Mouse (Mus musculus) kidney, postnatal 10 days (tissue): ENCODE results near the gene Cradd.

Experiments
- DNase-seq: peaks from one replicate; pipeline ENCODE4 v3.0.0; 2021; ENCODE audit warnings: mixed read lengths

Cradd gene

DNA sequence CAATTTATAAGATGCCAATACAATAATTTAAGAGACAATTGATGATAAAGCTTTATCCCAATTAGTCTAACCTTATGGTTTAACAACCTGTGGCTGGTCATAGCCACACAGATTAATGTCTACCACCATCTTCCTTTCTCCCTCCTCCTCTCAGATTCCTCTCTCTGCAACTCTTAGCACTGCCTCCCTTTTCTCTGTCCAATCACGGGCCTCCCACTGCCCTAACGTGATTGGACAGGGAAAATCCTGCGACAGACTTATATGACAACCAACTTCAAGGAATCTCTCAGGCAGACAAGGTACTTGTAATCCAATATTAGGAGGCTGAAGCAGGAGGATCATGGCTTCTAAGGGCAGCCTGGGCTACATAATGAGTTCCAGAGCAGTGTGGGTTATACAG is 8.7 kb upstream of the Cradd start:
- no peak for DNase-seq

DNA sequence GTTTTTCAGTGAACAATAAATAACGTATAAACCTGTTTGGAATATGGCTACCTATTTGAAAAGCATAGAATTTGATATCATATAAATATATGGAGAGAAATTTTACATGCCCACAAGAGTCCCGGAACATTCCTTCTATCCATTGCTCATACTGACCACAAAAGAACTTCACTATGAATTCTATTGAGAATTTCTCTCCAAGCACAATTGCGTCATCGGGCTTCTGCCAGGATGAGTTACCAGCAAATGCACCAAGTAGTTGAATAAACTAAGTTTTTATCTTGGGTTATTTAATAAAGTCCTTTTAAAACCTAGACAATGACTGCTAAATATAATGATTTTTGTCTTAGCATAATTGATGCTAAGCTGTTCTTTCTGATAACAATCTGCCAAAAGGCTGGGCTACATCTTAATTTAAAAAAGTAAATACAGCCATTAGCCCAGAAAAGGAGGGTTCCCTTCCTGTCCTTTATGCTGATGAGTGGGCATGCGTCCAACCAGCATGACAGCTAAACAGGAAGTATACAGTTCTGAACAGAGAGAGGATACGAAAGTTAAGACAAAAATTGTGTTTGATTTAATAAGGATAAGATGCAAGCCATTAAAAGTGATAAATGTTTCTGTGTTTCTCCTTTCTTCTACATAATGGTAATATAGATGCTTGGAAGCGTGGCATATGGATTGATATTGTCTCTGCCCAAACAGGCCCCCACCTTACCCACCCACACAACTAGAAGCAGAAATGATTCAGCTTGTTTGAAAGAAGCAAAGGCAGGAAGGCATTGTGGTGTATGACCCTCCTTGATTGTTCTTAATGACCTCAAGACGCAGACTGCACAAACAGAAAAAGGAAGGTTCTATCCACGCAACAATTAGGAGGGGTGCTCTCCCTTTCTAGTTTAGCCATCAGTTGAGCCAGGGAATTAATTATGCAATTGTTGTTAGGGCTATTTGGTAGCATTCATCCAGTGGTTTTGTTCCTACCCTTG is 6.7 kb upstream of the Cradd start:
- DNase-seq: peak; percentile 71

DNA sequence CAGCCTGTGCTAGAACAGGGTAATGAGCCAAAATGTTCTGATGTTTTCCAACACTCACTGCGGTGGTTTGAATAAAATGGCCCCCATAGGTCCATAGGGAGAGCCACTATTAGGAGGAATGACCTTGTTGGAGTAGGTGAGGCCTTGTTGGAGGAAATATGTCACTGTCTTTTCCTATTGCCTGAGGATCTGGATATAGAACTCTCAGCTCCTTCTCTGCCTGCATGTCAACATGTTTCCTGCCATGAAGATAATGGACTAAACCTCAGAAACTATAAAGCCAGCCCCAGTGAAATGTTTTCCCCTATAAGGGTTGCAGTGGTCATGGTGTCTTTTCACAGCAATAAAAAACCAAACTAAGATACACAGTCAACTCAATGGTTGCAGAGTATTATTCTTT is 6.0 kb upstream of the Cradd start:
- DNase-seq: no peak

DNA sequence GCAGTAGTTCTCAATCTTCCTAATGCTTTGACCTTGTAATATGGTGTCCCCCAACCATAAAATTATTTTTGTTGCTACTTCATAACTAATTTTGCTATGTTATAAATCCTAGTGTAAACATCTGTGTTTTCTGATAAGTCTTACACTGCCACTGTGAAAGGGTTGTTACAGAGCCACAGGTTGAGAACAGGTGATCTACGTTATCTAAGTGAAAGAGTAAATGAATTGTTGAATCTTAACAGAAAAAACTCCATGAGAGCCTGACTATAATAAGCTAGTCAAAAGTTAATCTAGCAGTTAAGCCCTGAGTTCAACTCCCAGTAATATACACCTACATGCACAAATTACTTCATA is 322 bp upstream of the Cradd start:
- no peak for DNase-seq

DNA sequence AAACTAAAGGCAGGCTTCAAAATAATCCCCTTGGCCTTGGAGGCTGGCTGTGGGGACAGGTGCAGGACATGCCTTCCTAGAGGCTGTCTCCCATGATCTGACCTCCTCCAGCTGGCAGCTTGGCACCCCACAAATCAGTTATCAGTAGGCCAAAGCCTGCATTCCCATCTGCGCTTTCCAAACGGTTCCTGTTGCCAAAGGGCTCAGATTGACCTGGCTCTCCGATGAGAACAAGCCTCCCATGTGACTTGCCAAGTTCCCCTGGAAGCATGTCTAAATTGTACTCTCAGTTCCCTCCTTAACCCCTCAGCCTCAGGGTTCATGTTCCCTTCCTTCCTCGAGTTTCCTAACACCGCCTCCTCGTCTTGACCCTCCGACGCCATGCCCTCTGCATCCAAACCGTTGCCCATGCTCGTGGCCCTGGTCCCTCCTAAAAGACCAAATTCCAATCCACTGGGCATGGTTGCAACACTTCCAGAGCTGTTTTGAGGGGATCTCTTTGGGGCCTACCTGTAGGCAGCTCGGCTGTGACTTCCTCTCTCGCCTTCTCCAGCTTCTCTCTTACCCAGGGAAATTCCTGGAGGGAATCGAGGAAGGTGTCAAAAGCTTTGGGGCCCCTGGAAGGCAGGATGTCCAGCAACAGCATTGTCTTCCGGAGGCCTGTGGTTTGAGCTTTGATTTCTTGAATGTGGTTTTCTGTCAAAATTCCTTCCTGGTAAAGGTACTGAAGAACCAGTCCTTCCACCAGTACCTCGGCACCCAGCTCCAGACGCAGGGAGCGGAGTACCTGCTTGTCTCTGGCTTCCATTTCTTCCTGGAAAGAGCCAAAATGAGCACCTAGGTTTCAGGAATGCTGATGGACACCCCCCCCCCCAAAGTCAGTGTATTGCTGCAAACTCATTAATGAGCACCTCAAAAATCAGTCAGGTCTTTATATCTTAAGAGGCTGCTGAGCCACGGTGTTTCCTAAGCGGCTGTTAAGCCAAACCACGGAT is 1.6 kb downstream of the Cradd start:
- peak; percentile 43 for DNase-seq

DNA sequence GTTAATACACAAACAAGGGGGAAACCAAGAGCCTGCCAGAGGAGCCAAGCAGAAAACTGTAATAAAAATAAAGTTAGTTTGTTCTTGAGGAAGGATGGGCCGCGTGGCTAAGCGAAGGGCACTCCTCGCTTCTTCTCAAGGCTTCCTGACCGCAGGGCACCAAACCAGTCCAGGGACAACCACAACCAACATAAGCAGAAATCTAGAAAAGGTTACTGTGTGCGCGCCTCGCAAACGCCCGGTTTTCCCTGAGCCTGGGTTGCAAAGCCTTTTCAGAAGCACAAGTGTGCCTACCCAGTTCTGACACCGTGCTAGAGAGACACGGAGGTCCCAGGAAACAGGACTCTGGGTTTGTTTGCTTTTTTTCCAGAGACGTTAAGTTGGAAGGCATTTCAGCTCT is 4.9 kb downstream of the Cradd start:
- DNase-seq: no peak

DNA sequence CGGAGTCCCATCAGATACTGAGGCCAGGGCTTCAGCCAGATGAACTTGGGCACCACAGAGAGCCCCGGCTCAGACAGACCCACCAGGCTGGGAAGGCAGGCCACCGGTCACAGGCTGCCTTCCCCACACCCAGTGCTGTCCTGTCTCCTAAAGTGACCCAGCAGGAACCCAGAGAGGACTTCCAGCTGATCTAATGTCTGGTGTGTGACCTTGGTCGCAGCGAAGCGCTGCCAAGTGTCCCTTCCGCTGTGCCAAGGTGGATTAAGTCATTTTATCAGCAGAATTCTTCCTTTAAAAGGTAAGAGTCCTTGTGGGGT is 5.6 kb downstream of the Cradd start:
- DNase-seq: no peak

DNA sequence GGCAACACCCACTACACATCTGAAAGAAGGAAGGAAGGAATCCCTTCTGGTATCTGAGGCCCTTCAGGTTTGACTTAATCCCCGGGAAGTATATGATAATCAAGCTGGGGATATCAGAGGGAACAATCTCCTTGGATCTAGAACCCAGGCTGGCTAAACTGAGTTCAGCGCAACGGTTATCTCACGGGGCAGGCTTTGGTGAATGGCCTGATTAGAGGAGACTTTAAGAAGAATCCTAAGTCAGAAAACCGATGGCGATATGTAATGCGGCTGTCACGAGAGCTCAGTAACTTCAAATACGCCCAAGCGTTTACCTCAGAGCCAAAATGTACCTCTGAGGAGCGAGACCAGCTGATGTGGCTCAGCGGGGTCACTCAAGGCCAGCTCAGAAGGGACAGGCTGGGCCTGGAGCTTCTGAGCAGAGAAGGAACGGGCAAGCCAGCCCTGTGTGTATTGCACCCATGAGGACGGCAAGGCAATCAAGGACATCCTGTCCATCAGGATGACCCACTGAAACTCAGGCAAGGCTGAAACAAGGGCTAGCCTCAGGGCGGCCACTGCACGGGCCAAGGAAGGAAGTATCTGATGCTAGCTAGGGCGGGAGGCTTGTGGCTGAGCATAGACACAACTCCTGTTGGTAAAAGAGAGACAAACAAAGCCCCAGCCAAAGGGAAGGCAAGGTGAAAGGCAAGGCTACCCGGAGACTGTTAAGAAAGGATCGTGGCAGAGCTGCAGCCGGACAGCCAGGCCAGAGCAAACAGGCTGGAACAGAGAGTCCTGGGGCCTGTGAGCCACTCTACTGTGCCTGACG is 6.1 kb downstream of the Cradd start:
- DNase-seq: no peak

DNA sequence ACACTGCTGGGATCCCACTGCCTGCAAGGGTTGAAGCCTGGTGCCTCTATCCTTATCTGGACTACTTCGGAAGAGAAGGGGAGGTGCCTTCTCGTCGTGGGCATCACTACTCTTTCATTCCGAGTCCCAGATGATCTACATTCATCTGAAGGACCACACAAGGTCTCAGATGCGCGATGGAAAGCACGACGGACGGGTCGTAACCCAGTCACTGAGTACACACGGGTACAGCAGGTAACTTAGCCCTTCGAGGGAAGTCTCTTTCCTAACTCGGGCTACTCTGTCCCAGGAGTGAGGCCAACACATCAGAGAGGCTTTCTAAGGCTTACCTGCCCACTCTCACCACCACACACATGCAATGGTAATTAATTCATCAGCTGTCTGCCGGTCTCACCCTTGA is 6.8 kb downstream of the Cradd start:
- DNase-seq: no peak

DNA sequence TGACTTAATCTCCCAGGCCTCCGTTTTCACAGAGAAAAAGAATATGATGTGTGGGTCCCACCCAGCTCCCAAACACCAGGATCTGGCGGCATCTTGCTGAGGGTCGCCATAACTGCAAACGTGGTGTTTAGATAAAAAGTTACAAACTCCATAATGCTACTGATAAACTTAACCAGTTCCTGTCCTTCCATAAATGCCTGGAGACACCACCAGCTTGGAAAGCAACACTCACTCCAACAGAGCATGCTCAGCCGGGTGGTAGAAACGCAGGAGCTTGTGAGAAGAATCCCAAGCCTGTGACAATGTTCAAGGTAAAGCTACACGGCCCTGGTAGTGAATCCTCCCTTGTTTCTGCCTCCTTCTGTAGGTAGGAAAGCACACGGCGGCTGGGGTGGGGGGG is 7.3 kb downstream of the Cradd start:
- DNase-seq: no peak

DNA sequence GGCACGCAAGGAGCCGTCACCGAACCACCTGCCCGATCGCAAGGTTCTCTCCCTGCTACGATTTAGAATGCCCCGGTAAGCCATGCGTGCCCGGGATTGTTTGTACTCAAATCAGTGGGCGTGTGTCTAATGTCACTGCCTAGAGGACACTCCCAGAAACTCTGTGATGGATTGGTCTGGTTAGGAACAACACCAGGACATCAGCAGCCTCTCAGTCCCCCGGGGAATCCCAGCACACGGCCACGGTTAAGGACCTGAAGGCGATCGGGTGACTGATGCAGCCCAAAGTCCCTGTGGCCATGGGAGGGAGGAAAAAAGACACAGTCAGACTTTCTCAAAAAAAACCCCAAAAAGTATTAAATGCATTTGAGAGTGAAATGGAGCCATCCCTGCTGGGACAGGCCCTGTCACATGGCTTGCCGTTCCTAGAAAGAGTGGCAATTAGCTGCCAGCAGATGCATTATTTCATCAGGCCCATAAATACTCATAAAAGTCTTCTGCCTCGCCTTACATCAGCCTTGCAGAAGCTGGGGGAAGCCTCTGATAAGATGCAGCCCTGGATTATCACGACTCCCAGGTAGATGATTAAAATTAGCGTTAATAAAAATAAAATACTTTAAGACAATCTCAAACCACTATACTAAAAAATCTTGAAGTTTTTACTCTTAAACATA is 8.0 kb downstream of the Cradd start:
- DNase-seq: no peak

DNA sequence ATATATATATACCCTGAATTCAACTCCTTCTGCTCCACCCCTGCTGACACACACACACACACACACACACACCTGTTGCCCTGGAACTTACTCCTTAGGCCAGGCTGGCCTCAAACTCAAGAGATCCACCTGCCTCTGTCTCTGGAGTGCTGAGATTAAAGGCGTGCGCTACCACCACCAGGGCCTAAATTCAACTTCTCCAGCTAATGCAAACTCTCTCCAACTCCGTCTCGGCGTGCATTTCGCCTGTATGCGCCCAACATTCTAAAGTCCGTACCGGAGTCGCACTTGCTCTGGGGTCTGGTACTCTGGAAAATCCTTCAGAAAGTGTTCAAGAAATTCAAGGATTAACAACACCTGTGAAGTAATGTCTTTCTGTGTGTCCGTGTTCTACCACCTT is 8.6 kb downstream of the Cradd start:
- DNase-seq: no peak

DNA sequence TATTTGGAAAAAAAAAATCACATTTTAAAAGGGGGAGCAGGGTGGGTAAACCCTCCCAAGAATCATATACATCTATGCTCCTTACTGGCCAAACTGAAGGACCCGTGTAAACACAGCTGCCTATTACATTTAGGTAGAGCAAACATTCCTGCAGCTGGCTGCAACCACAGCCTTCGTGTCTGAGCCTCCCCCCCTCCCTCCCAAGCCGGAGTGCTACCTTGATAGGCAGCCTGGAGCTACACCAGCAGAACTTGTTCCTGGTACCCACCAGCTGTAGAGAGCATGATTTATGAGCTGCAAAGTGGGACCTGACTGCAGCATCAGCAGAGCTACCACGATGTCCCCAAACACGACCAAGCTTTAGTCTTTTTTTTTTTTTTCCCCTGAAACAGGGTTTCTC is 9.9 kb downstream of the Cradd start:
- no peak for DNase-seq

DNA sequence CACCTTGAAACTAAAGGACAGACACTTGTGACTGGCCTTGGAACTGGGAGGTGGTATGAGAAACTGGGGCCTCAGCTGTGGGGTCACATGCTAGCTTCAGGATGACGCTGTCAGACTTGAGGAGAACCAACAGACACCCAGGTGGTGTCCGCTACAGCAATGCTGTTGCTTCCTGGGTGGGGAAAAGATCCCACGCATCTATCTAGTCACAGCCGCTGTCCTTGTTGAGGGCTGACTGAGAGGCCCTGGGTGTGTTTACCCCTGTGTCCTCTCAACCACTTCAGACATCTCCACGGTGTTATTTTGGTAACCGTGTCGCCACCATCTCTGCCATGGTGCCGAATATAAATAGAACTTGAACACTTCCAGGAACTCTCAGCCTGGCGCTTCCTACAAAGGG is 10.4 kb downstream of the Cradd start:
- no peak for DNase-seq

DNA sequence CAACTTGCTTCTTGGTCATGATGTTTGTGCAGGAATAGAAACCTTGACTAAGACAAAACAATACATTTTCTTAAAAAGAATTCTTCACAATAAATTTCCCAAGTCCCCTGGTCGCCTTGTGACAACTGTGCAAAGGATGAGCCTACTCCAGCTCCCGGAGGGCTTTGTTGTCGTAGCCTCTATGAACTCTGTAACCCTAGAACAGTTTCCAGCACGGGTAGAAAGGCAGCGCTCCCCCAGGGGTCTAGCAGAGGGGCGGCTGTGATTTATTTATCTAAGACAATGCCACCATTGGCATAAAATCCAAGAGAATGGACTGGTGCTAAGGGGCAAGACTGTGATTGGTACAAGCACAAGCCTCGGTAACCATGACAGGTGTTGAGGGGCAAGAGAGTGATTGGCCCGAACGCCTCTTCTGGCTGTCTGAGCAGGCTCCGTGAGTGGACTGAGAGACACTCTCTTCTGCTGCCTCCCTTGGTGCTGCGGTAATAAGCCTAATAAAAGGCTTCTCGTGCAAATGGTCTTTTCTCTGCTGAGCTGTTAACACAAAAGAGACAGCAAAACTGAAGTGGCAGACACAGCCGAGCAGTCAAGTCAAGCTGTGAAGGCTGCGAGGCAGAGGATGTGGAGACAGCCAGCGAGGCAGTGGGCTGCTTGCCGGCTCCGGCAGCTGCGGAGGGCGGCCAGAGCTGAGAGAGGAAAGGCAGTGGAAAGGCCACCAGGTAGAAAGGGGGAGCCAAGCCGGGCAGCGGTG is 13.1 kb downstream of the Cradd start:
- DNase-seq: no peak

DNA sequence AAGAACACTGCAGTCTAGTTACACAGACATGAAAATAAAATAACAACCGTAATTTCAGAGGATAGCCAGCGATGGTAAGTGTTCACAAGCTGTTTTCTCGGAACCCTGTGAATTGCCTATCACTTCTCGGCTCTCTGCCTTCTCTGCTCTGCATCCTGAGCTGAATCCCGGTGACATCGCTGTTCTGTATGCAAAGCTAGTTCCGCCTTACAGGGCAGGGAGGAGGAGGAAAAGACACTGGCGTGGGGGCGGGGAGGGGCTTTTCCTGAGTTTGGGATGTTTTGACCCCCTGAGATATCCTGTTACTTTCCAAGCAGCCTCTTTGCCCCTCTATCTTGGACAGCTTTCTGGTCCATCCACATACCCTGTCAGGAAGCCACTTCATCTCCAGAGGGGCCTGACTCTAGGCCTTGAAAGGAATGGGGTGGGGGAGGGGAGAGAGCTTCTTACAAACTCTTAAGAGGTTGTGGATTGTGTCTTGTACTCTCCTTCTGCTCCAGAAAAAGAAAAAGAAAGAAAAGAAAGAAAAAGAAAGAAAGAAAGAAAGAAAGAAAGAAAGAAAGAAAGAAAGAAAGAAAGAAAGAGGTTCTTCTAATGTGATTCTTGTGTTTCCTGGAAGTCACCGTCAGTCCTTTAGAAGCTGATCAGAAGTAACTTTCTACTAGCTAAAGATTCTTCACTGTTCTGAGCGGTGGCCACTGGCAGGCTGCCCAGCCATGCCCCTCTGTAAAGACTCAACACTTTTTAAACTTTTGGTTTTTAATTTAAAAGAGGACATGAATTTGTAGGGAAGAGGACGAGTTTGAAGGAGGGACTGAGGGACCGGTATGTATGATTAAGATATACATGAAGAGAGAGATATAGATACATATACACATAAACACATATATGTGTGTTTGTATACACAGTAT is 14.3 kb downstream of the Cradd start:
- DNase-seq: no peak

DNA sequence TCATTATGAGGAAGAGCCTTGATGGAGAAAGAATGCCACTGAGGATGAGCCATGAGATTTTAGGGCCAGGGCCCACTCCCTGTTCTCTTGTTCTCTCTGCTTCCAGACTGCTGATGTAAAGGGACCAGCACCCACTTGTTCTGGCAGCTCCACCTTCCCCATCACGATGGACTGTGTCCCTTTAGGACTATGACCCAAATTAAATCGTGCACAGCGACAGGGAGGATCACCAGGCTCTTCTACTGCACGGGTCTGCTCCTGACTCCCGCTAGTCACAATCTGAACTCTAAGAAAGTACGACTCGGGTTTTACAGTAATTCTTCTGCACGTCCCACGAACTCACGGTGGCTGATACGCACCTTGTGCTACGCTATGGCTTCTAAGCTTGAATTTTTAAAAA is 14.9 kb downstream of the Cradd start:
- no peak for DNase-seq

DNA sequence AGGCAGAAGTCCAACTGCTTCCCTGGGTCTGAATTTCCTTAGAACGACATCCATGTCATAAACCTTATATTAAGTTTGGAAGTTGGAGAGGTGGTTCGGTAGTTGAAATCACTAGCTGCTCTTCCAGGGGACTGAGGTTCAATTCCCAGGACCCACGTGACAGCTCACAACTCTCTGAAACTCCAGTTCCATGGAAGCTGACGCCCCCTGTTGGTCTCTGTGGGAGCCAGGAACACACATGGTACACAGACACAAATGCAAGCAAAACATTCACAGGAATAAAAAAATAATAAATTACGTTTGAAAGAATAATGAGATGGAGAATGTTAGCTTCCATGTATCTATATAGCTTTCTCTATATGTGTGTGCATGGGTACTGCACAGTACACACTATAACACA is 16.0 kb downstream of the Cradd start:
- no peak for DNase-seq

DNA sequence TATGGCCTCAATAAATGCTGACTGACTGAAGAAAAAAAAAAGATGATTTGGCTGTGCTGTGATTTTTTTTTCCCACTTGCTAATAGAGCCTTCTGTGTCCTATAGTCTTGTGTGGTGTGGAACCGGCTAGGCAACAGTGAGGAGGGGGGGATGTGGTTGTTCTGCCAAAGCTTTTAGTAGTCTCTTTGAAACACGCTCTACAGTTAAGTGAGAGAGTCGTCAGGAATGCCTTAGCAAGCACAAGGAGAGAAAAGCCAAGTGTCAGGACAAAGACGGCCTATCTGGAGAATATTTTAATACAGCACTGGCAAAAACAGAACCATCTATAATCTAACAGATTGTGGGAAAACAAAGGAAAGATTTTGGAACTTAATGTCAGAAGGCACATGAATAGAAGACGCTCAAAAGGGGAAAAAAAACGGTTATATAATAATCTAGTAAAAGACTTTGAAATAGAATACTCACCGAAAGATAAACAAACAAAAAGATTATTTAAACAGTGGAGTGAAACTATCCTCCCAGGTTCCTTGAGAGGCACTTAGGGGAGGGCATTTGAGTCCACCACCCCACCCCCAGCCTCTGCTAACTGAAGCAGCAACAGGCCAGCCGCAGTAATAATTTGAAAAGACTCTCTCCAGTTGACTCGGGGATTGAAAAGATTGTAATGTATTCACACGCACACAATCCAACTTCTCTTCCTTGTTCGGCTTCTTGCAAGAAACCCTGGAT is 16.9 kb downstream of the Cradd start:
- DNase-seq: peak; percentile 50

DNA sequence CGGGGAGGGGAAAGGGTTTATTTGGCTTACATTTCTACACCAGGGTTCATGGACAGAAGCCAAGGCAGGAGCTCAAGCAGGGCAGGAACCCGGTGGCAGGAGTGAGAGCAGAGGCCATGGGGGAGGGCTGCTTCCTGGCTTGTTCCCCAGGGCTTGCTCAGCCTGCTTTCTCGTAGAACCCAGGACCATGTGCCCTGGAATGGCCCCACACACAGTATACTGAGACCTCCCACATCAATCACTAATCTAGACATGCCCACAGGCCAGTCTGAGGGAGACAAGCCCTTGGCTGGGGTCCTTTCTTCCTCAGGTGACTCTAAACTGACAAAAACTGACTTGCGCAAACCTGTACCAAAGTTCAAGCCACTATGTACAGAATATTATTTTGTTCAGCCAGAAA is 19.7 kb downstream of the Cradd start:
- no peak for DNase-seq
